Mouse (Mus musculus) lung, adult 2 months (tissue): ENCODE results near the gene P2ry12. TPM values are rescaled to one million over a fixed set of nuclear protein-coding genes. Genes with fewer than 3 reads are reported as not detected.

Source experiments
- DNase-seq: peaks from one replicate; pipeline ENCODE4 v3.0.0; 2022
- H3K4me1 ChIP-seq: fragments of 200-500 bp; 2 replicates; pipeline ENCODE4 v1.6.1; 2011; ENCODE audit warnings: low read length; ENCODE audit not compliant: control insufficient read depth, insufficient read depth
- H3K4me3 ChIP-seq: fragments of 200-500 bp; replicated peaks from 2 replicates; pipeline ENCODE3; 2011; ENCODE audit warnings: low read depth, mild to moderate bottlenecking, control low read depth, low read length; ENCODE audit errors: extremely low read depth
- CTCF ChIP-seq: fragments of 200-500 bp; IDR thresholded peaks from 2 replicates; pipeline ENCODE4 v1.5.1; 2011; ENCODE audit warnings: mild to moderate bottlenecking, low read length, control low read depth; ENCODE audit not compliant: insufficient read depth
- POLR2A ChIP-seq: fragments of 200-500 bp; IDR thresholded peaks from 2 replicates; pipeline ENCODE4 v1.6.1; 2011; ENCODE audit warnings: low read depth, mild to moderate bottlenecking, control low read depth, low read length, borderline replicate concordance; ENCODE audit errors: extremely low read depth
- WGBS: fragments of 180-500 bp; shearing (Covaris S2); methylation state at CpG from one replicate; pipeline ENCODE4 v1.1.7; 2018; 5-methylcytosine and 5-hydroxymethylcytosine counted together
- polyA plus RNA-seq: library from polyadenylated mRNA; depleted of rRNA; stranded (reverse); fragments of >200 nt; gene quantifications from 2 replicates; pipeline ENCODE4 v1.2.3, GENCODE M21; 2012

Gene P2ry12
- polyA plus RNA-seq, 1 experiment: 4.6 TPM

GRCm38 (mm10) chr3:59278254-59278533, 15.5 kb upstream of the P2ry12 start:
- Histone ChIP-seq H3K4me3 (no peak overlapping the region), H3K4me1 (no peaks in the 10 kb centered on the region)
- DNase-seq: no peak
- WGBS: 94% methylated on average over 3 of the region's 3 CpGs
- TF ChIP-seq CTCF: no peak
- no peak for TF ChIP-seq POLR2A

GRCm38 (mm10) chr3:59277502-59278253, 15.0 kb upstream of the P2ry12 start:
- no peak for DNase-seq
- 52% methylated on average over 3 of the region's 3 CpGs for WGBS
- TF ChIP-seq CTCF (no peak), POLR2A (no peak)
- H3K4me1 ChIP-seq: no peaks in the 10 kb centered on the region
- no peak overlapping the region for H3K4me3 ChIP-seq

GRCm38 (mm10) chr3:59270811-59271210, 8.1 kb upstream of the P2ry12 start:
- 94% methylated on average over 6 of the region's 6 CpGs for WGBS
- Histone ChIP-seq H3K4me3 (no peak overlapping the region), H3K4me1 (no peaks in the 10 kb centered on the region)
- no peak for DNase-seq
- TF ChIP-seq POLR2A (no peak), CTCF (no peak)

GRCm38 (mm10) chr3:59263988-59264387, 1.3 kb upstream of the P2ry12 start:
- DNase-seq: no peak
- Histone ChIP-seq H3K4me1 (no peaks in the 10 kb centered on the region), H3K4me3 (no peak overlapping the region)
- 77% methylated on average over 3 of the region's 3 CpGs for WGBS
- TF ChIP-seq POLR2A: no peak
- no peak for TF ChIP-seq CTCF

GRCm38 (mm10) chr3:59263417-59263816, 746 bp upstream of the P2ry12 start:
- no peak overlapping the region for H3K4me3 ChIP-seq
- 82% methylated on average over 2 of the region's 2 CpGs for WGBS
- no peak for DNase-seq
- TF ChIP-seq POLR2A (no peak), CTCF (no peak)
- H3K4me1 ChIP-seq: no peaks in the 10 kb centered on the region

GRCm38 (mm10) chr3:59261709-59262472, 780 bp downstream of the P2ry12 start:
- DNase-seq: no peak

GRCm38 (mm10) chr3:59260745-59261144, 1.9 kb downstream of the P2ry12 start:
- no peak for DNase-seq
- TF ChIP-seq CTCF (no peak), POLR2A (no peak)
- H3K4me3 ChIP-seq: no peak overlapping the region
- WGBS: 49% methylated on average over 5 of the region's 5 CpGs
- no peaks in the 10 kb centered on the region for H3K4me1 ChIP-seq

More at GRCm38 (mm10) chr3:59261709-59262472, 780 bp downstream of the P2ry12 start:
- Histone ChIP-seq H3K4me3 (peak overlapping the region; percentile 16), H3K4me1 (no peaks in the 10 kb centered on the region)
- no peak for TF ChIP-seq CTCF
- no peak for TF ChIP-seq POLR2A
- WGBS: 63% methylated on average over 9 of the region's 9 CpGs

GRCm38 (mm10) chr3:59257740-59258664, 4.7 kb downstream of the P2ry12 start:
- no peak for DNase-seq
- WGBS: 81% methylated on average over 20 of the region's 20 CpGs
- Histone ChIP-seq H3K4me3 (no peak overlapping the region), H3K4me1 (no peaks in the 10 kb centered on the region)
- TF ChIP-seq CTCF (no peak), POLR2A (no peak)

- Histone ChIP-seq H3K4me1 (no peaks in the 10 kb centered on the region), H3K4me3 (no peak overlapping the region)
- DNase-seq: no peak
- TF ChIP-seq POLR2A (no peak), CTCF (no peak)
- WGBS: 93% methylated on average over 1 of the region's 1 CpGs
Observed at GRCm38 (mm10) chr3:59250454-59250853, 12.2 kb downstream of the P2ry12 start.
